Mouse (Mus musculus): Measurements from ENCODE around the gene Hist1h4k.
"Not testable (repeated sequence)": the region's sequence is repeated elsewhere in the genome, so short reads cannot be mapped to it uniquely, and the experiment has no call there.

- not testable (repeated sequence) for TF ChIP-seq CTCF (IDR thresholded peaks at IDR 0.05); POLR2A (IDR thresholded peaks at IDR 0.05; ENCODE audit: insufficient read depth, low read depth, low read length)
These were observed 46.9 kb upstream of the Hist1h4k start for GRCm38 (mm10) chr13:21797163-21797562.
